Mouse (Mus musculus): ENCODE measurements around the gene Tmem108.

DNA sequence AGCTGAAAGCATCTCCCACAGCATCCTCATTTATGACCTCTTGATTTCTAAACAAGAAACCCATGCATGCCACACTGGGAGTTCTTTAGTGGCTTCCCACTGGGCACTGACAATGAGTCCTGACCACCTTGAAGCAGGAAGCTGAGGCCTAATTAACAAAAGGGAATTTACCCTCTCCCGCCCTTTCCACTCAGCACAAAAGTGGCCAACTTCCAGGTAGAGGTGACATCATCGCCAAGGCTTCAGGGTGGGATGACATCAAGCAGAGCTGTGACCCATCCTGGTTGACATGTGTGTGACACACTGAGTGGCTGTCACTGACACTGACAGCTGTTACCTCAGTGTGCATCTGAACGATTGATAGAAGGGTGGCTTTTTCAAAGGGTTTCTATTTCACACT, 124.8 kb downstream of the Tmem108 start:
- TF ChIP-seq CTCF (conservative IDR thresholded peaks at IDR 0.05; ENCODE audit: low read length) (no peak), POU5F1 (IDR thresholded peaks at IDR 0.05; ENCODE audit: borderline replicate concordance, low read length) (no peak), NANOG (IDR thresholded peaks at IDR 0.05; ENCODE audit: borderline replicate concordance, low read length) (no peak)
